Mouse (Mus musculus) kidney, postnatal 0 days (tissue): ENCODE measurements around the gene Tmc7. TPM values are rescaled to one million over a fixed set of nuclear protein-coding genes. Genes with fewer than 3 reads are reported as not detected.
A peak's percentile ranks its signal among the peaks of the same experiment; 100 is the strongest.

Source experiments
- ATAC-seq: fragments of 200-750 bp; cut with Nextera tagmentation; replicated peaks from 2 replicates; pipeline ENCODE4 v1.8.0; 2017; ENCODE audit warnings: low read depth, moderate number of reproducible peaks, moderate TSS enrichment, moderate library complexity; ENCODE audit not compliant: low FRiP score
- DNase-seq: peaks from one replicate; pipeline ENCODE4 v3.0.0-alpha.2; 2016; ENCODE audit warnings: low spot score
- H3K27ac ChIP-seq: fragments of 300-500 bp; sonication (generic); 2 replicates; pipeline ENCODE4 v1.5.1; 2014; ENCODE audit warnings: mild to moderate bottlenecking
- H3K27me3 ChIP-seq: fragments of 300-500 bp; sonication (generic); 2 replicates; pipeline ENCODE4 v1.6.1; 2014; ENCODE audit warnings: low read length, mixed read lengths; ENCODE audit not compliant: insufficient read depth
- H3K36me3 ChIP-seq: fragments of 300-500 bp; sonication (generic); 2 replicates; pipeline ENCODE4 v1.6.1; 2014; ENCODE audit warnings: low read length, mixed read lengths; ENCODE audit not compliant: insufficient read depth
- H3K4me1 ChIP-seq: fragments of 300-500 bp; sonication (generic); replicated peaks from 2 replicates; pipeline ENCODE4 v1.6.1; 2014; ENCODE audit warnings: antibody characterized with exemption, low read length, mixed read lengths; ENCODE audit not compliant: insufficient read depth
- H3K4me2 ChIP-seq: fragments of 300-500 bp; sonication (generic); 2 replicates; pipeline ENCODE4 v1.6.1; 2014; ENCODE audit warnings: mild to moderate bottlenecking, low read length, moderate library complexity, mixed read lengths
- H3K4me3 ChIP-seq: fragments of 300-500 bp; sonication (generic); replicated peaks from 2 replicates; pipeline ENCODE4 v1.5.1; 2014; ENCODE audit warnings: low read depth, low read length
- H3K9ac ChIP-seq: fragments of 300-500 bp; sonication (generic); 2 replicates; pipeline ENCODE4 v1.6.1; 2014; ENCODE audit warnings: low read depth, low read length
- H3K9me3 ChIP-seq: fragments of 300-500 bp; sonication (generic); replicated peaks from 2 replicates; pipeline ENCODE4 v1.6.1; 2016; ENCODE audit warnings: low read length, inconsistent platforms, mixed read lengths
- CTCF ChIP-seq: IDR thresholded peaks from 2 replicates; pipeline ENCODE4 v1.5.1; 2016; ENCODE audit warnings: antibody characterized with exemption, low read depth, mild to moderate bottlenecking, moderate library complexity
- WGBS: fragments of 180-500 bp; shearing (Covaris S2); extraction: QIAGEN DNeasy Blood & Tissue Kit; methylation state at CpG from one replicate; pipeline ENCODE4 v1.1.7; 2014; 5-methylcytosine and 5-hydroxymethylcytosine counted together
- polyA plus RNA-seq: library from polyadenylated mRNA; unstranded; fragments of >200 nt; fragmentation: Nextera tagmentation; extraction: Ambion mirVana; gene quantifications from 2 replicates; pipeline ENCODE4 v1.2.1, GENCODE M21; 2015

Gene Tmc7
- polyA plus RNA-seq, 1 experiment from 2014 or later: 1.3 TPM

- H3K9ac ChIP-seq: no peak overlapping the region
- TF ChIP-seq CTCF: no peak
- H3K4me1 ChIP-seq: no peaks in the 10 kb centered on the region
- no peak overlapping the region for H3K4me3 ChIP-seq
- H3K9me3 ChIP-seq: no peaks in the 10 kb centered on the region
- DNase-seq (no peak), ATAC-seq (no peak)
- no peak overlapping the region for H3K4me2 ChIP-seq
- WGBS: 44% methylated on average over 7 of the region's 7 CpGs
- no peaks in the 10 kb centered on the region for H3K27me3 ChIP-seq
- no peaks in the 10 kb centered on the region for H3K36me3 ChIP-seq
- no peak overlapping the region for H3K27ac ChIP-seq
Observed at GRCm38 (mm10) chr7:118499784-118500435, 84.6 kb downstream of the Tmc7 start.

GRCm38 (mm10) chr7:118498984-118499783 is 85.4 kb downstream of the Tmc7 start:
- Histone ChIP-seq H3K9me3 (no peaks in the 10 kb centered on the region), H3K9ac (no peak overlapping the region), H3K27me3 (no peaks in the 10 kb centered on the region), H3K4me2 (no peak overlapping the region), H3K36me3 (no peaks in the 10 kb centered on the region), H3K4me3 (no peak overlapping the region), H3K27ac (no peak overlapping the region), H3K4me1 (no peaks in the 10 kb centered on the region)
- DNase-seq: no peak
- TF ChIP-seq CTCF: no peak
- 76% methylated on average over 12 of the region's 12 CpGs for WGBS
- no peak for ATAC-seq

- no peaks in the 10 kb centered on the region for H3K36me3 ChIP-seq
- no peak overlapping the region for H3K4me2 ChIP-seq
- WGBS: 81% methylated on average over 4 of the region's 4 CpGs
- H3K4me3 ChIP-seq: no peak overlapping the region
- H3K9me3 ChIP-seq: no peaks in the 10 kb centered on the region
- no peak overlapping the region for H3K9ac ChIP-seq
- TF ChIP-seq CTCF: no peak
- DNase-seq (no peak), ATAC-seq (no peak)
- H3K27ac ChIP-seq: no peak overlapping the region
- H3K27me3 ChIP-seq: no peaks in the 10 kb centered on the region
- peaks cover 9% of the 10 kb centered on the region; the same call in 1 of the 2 replicates for H3K4me1 ChIP-seq
Observed at GRCm38 (mm10) chr7:118494892-118495579, 89.5 kb downstream of the Tmc7 start.

GRCm38 (mm10) chr7:118493892-118494291 is 90.6 kb downstream of the Tmc7 start:
- H3K27ac ChIP-seq: no peak overlapping the region

GRCm38 (mm10) chr7:118491431-118492147 is 92.9 kb downstream of the Tmc7 start, which contains the start of gene Itpripl2:
Gene Itpripl2 (minus strand): TSS chr7:118491975.
- Histone ChIP-seq H3K4me3 (peak within 1 kb of the TSS; percentile 70), H3K27ac (peak within 1 kb of the TSS; percentile 93), H3K27me3 (no peaks in the 10 kb centered on the region), H3K9me3 (no peaks in the 10 kb centered on the region), H3K36me3 (no peaks in the 10 kb centered on the region), H3K4me1 (peaks cover 9% of the 10 kb centered on the region; the same call in 1 of the 2 replicates), H3K9ac (peak within 1 kb of the TSS; percentile 90), H3K4me2 (peak within 1 kb of the TSS; percentile 76)
- ATAC-seq (peak; percentile 84), DNase-seq (peak; percentile 86)
- 0 out of 2 replicates have a peak, but pooled peaks have one; percentile 15 for TF ChIP-seq CTCF
- WGBS: 0% methylated on average over 47 of the region's 55 CpGs

More at GRCm38 (mm10) chr7:118493892-118494291, 90.6 kb downstream of the Tmc7 start:
- Histone ChIP-seq H3K36me3 (no peaks in the 10 kb centered on the region), H3K9ac (no peak overlapping the region), H3K9me3 (no peaks in the 10 kb centered on the region), H3K4me3 (no peak overlapping the region), H3K27me3 (no peaks in the 10 kb centered on the region), H3K4me2 (no peak overlapping the region), H3K4me1 (peaks cover 9% of the 10 kb centered on the region; the same call in 1 of the 2 replicates)
- 88% methylated on average over 9 of the region's 9 CpGs for WGBS
- ATAC-seq (no peak), DNase-seq (no peak)
- no peak for TF ChIP-seq CTCF
